Mouse (Mus musculus) right cerebral cortex, adult 2 months (tissue): ENCODE measurements around the gene Syce2.
"Not testable (repeated sequence)": the region's sequence is repeated elsewhere in the genome, so short reads cannot be mapped to it uniquely, and the experiment has no call there.

ENCODE experiments used
- DNase-seq, 2 experiments: peaks; one replicate each; pipeline ENCODE4 v3.0.0; 2021 to 2022; ENCODE audit warnings: low spot score in 2 of 2

Syce2 gene

GRCm38 (mm10) chr8:84901752-84902151, 29.8 kb downstream of the Syce2 start, which contains the start of gene Klf1:
Gene Klf1, plus strand, starts transcription at chr8:84901928.
- no peak for DNase-seq

- DNase-seq, result no peak
Observed at GRCm38 (mm10) chr8:84902367-84902919, 30.5 kb downstream of the Syce2 start.

- DNase-seq, result peak; percentile 88 to 93
Observed at GRCm38 (mm10) chr8:84902920-84903661, 31.2 kb downstream of the Syce2 start.

GRCm38 (mm10) chr8:84904351-84904750, 32.4 kb downstream of the Syce2 start:
- no peak for DNase-seq

GRCm38 (mm10) chr8:84907037-84907436, 35.1 kb downstream of the Syce2 start:
- no peak for DNase-seq

- no peak for DNase-seq
Observed at GRCm38 (mm10) chr8:84907493-84907892, 35.6 kb downstream of the Syce2 start.

- DNase-seq, result not testable (repeated sequence)
Observed at GRCm38 (mm10) chr8:84907979-84908378, 36.1 kb downstream of the Syce2 start.

GRCm38 (mm10) chr8:84908421-84909161, 36.7 kb downstream of the Syce2 start, which contains the start of gene Dnase2a:
Gene Dnase2a, plus strand, starts transcription at chr8:84908560.
- peak; percentile 72 to 78 for DNase-seq

- DNase-seq, result no peak
Observed at GRCm38 (mm10) chr8:84909162-84909767, 37.4 kb downstream of the Syce2 start.

GRCm38 (mm10) chr8:84909949-84910348, 38.0 kb downstream of the Syce2 start:
- DNase-seq, result no peak

- no peak for DNase-seq
Observed at GRCm38 (mm10) chr8:84910551-84910950, 38.6 kb downstream of the Syce2 start.

- no peak for DNase-seq
Observed at GRCm38 (mm10) chr8:84911854-84912253, 39.9 kb downstream of the Syce2 start.

- DNase-seq, result no peak
Observed at GRCm38 (mm10) chr8:84912391-84912790, 40.5 kb downstream of the Syce2 start.

- DNase-seq, result peak; percentile 64 to 73
Observed at GRCm38 (mm10) chr8:84912895-84913501, 41.1 kb downstream of the Syce2 start.

- DNase-seq, result no peak
Observed at GRCm38 (mm10) chr8:84913502-84913900, 41.6 kb downstream of the Syce2 start.

- peak in 1 of 2 experiments; percentile 46 for DNase-seq
Observed at GRCm38 (mm10) chr8:84913960-84914359, 42.0 kb downstream of the Syce2 start.

- no peak for DNase-seq
Observed at GRCm38 (mm10) chr8:84915269-84915668, 43.4 kb downstream of the Syce2 start.

- DNase-seq, result no peak
Observed at GRCm38 (mm10) chr8:84917781-84918180, 45.9 kb downstream of the Syce2 start.

- no peak for DNase-seq
Observed at GRCm38 (mm10) chr8:84918646-84919045, 46.7 kb downstream of the Syce2 start.

GRCm38 (mm10) chr8:84921596-84921995, 49.7 kb downstream of the Syce2 start:
- no peak for DNase-seq

GRCm38 (mm10) chr8:84925557-84925956, 53.6 kb downstream of the Syce2 start:
- DNase-seq, result no peak

GRCm38 (mm10) chr8:84927513-84927912, 55.6 kb downstream of the Syce2 start:
- DNase-seq, result no peak
